Mouse (Mus musculus) kidney, embryonic 15.5 days (tissue): ENCODE measurements around the gene Rasl10b. TPM values are rescaled to one million over a fixed set of nuclear protein-coding genes. Genes with fewer than 3 reads are reported as not detected.
A peak's percentile ranks its signal among the peaks of the same experiment; 100 is the strongest.

Source experiments
- ATAC-seq: fragments of 200-750 bp; cut with Nextera tagmentation; replicated peaks from 2 replicates; pipeline ENCODE4 v1.8.0; 2017; ENCODE audit warnings: moderate TSS enrichment; ENCODE audit not compliant: low FRiP score
- H3K27ac ChIP-seq: fragments of 300-500 bp; sonication (generic); 2 replicates; pipeline ENCODE4 v1.5.1; 2015; ENCODE audit warnings: mild to moderate bottlenecking, inconsistent platforms
- H3K27me3 ChIP-seq: fragments of 300-500 bp; sonication (generic); 2 replicates; pipeline ENCODE4 v1.6.1; 2015; ENCODE audit warnings: inconsistent platforms
- H3K36me3 ChIP-seq: fragments of 300-500 bp; sonication (generic); 2 replicates; pipeline ENCODE4 v1.6.1; 2015; ENCODE audit warnings: inconsistent platforms
- H3K4me1 ChIP-seq: fragments of 300-500 bp; sonication (generic); 2 replicates; pipeline ENCODE4 v1.6.1; 2015; ENCODE audit warnings: inconsistent platforms
- H3K4me2 ChIP-seq: fragments of 300-500 bp; sonication (generic); 2 replicates; pipeline ENCODE4 v1.6.1; 2015; ENCODE audit warnings: moderate library complexity, mild to moderate bottlenecking, inconsistent platforms
- H3K4me3 ChIP-seq: fragments of 300-500 bp; sonication (generic); replicated peaks from 2 replicates; pipeline ENCODE4 v1.5.1; 2015; ENCODE audit warnings: mild to moderate bottlenecking, inconsistent platforms
- H3K9ac ChIP-seq: fragments of 300-500 bp; sonication (generic); 2 replicates; pipeline ENCODE4 v1.6.1; 2015; ENCODE audit warnings: mild to moderate bottlenecking, inconsistent platforms
- H3K9me3 ChIP-seq: fragments of 300-500 bp; sonication (generic); replicated peaks from 2 replicates; pipeline ENCODE4 v1.6.1; 2016; ENCODE audit warnings: inconsistent platforms
- WGBS: fragments of 180-500 bp; shearing (Covaris S2); methylation state at CpG from one replicate; pipeline ENCODE4 v1.1.7; 2015; ENCODE audit warnings: mixed read lengths; 5-methylcytosine and 5-hydroxymethylcytosine counted together
- polyA plus RNA-seq: library from polyadenylated mRNA; unstranded; fragments of >200 nt; fragmentation: Nextera tagmentation; extraction: Ambion mirVana; gene quantifications from 2 replicates; pipeline ENCODE4 v1.2.1, GENCODE M21; 2015

The Rasl10b gene
- polyA plus RNA-seq = 1.0 and 1.6 TPM in 2 replicates

DNA sequence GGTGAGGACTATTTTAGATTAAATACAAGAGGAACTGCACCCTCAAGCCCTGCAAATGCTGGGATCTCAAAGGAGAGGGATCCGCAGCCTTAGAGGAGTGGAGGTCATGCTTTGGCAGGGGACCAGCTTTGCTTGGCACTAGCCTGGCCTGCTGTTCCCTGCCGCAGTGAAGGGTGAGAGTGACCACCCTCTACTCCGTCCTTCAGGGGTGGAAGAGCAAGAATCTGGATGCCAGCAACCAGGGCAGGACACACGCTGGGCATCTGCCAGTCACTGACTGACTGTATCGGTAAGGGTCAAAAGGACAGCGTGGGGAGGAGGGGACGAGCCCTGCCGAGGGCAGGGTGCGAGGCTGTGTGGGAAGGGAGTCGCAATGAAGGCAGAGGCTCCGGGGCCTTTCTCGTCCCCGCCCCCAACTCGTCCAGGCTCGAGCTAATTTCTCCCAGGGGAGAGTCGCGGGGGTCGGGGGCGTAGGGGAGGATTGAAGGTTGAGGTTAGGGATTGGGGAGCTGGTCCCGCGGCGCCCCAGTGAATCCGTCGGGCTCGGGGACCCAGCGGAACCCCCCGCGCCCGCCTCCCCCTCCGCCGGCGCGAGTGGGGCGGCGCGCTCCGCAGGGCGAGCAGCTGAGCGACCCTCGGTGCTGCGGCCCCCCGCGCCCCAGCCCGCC, at the start of gene Rasl10b:
Gene Rasl10b (plus strand): TSS at position 51 of the 668 bp plus-strand sequence.
- Histone ChIP-seq H3K4me1 (peaks cover 11% of the 10 kb centered on the region), H3K9ac (peak within 1 kb of the TSS; percentile 71), H3K27me3 (peaks cover 17% of the 10 kb centered on the region), H3K4me3 (peak within 1 kb of the TSS; percentile 76), H3K27ac (no peak within 1 kb of the TSS), H3K4me2 (peak within 1 kb of the TSS; percentile 97), H3K9me3 (no peaks in the 10 kb centered on the region), H3K36me3 (no peaks in the 10 kb centered on the region)
- no peak for ATAC-seq
- 2% methylated on average over 32 of the region's 44 CpGs for WGBS

DNA sequence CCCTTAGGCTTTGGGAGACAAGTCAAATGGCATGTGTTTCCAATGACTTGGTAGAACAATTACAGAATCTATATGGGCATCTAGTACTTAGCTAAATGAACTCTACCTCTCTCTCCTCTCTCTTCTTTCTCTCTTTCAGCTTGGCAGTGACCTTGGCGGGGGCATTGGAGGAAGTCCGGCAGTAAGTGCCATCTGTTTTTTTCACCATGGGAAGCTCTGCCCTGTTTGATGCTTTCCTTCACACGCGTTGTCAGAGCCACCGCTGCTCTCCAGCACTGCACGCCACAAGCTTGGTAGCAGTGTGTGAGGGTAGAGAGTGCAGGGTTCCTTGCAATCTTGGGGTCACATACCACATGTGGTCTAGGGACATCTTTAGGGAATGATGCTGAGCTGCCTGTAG, 44.3 kb upstream of the Rasl10b start:
- 62% methylated on average over 6 of the region's 6 CpGs for WGBS

DNA sequence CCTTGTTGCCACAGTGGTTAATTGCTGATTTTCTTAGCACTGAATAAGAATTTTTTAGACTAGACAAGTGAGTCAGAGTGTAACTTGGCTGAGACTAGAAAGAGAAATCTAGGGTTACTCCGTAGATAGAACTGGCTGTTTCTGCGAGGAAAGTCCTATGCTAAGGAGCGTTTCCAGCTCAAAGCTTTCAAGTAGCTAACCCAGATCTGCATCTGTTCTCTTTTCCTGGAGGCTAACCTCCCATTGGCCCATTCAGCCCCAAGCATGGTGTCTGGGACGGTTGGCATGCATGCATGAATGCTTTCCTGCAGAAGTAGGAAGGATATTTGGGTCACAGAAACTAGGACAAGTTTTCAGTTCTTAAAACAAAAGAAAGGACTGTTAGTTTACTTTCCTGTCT, 37.7 kb upstream of the Rasl10b start:
- Histone ChIP-seq H3K4me1 (no peaks in the 10 kb centered on the region), H3K27me3 (no peaks in the 10 kb centered on the region), H3K9ac (no peak overlapping the region), H3K4me2 (no peak overlapping the region), H3K36me3 (peaks cover 87% of the 10 kb centered on the region), H3K27ac (no peak overlapping the region), H3K4me3 (no peak overlapping the region), H3K9me3 (no peaks in the 10 kb centered on the region)
- 87% methylated on average over 4 of the region's 4 CpGs for WGBS
- no peak for ATAC-seq

More for the DNA sequence above, 44.3 kb upstream of the Rasl10b start:
- ATAC-seq = no peak
- Histone ChIP-seq H3K4me2 (no peak overlapping the region), H3K9ac (no peak overlapping the region), H3K27me3 (no peaks in the 10 kb centered on the region), H3K27ac (no peak overlapping the region), H3K36me3 (peaks cover 60% of the 10 kb centered on the region), H3K4me3 (no peak overlapping the region), H3K4me1 (no peaks in the 10 kb centered on the region), H3K9me3 (no peaks in the 10 kb centered on the region)

DNA sequence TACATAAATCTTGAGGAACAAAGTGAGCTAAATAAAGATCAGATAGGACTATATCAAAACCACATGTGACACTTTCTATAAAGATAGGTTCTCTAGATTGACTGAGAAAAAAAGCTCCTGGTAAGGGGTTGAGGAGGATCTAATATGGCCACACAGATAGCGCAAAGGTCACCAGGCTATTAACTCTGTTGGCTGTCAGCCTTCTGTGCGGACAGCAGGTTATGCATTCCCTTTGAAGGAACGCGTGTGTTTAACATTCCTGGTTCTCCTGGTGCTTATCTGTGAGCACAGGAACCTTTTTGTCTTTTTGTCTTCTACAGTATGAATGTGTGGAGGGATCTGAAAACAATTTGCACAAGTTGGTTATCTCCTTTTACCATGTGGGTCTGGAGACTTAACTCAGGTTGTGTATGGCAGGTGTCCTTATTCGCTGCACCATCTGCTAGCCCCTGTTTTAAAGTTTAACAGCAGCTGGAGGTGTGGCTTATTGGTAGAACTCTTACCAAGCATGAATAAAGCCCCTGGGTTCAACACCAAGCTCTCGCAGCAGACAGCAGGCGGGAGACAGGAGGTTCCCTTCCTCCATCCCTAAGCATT, 29.1 kb upstream of the Rasl10b start:
- H3K27ac ChIP-seq = no peak overlapping the region
- no peak overlapping the region for H3K4me3 ChIP-seq
- no peaks in the 10 kb centered on the region for H3K27me3 ChIP-seq
- H3K9me3 ChIP-seq = no peaks in the 10 kb centered on the region
- no peaks in the 10 kb centered on the region for H3K4me1 ChIP-seq
- H3K4me2 ChIP-seq = no peak overlapping the region
- peaks cover 49% of the 10 kb centered on the region for H3K36me3 ChIP-seq
- no peak overlapping the region for H3K9ac ChIP-seq
- no peak for ATAC-seq
- 83% methylated on average over 7 of the region's 7 CpGs for WGBS

DNA sequence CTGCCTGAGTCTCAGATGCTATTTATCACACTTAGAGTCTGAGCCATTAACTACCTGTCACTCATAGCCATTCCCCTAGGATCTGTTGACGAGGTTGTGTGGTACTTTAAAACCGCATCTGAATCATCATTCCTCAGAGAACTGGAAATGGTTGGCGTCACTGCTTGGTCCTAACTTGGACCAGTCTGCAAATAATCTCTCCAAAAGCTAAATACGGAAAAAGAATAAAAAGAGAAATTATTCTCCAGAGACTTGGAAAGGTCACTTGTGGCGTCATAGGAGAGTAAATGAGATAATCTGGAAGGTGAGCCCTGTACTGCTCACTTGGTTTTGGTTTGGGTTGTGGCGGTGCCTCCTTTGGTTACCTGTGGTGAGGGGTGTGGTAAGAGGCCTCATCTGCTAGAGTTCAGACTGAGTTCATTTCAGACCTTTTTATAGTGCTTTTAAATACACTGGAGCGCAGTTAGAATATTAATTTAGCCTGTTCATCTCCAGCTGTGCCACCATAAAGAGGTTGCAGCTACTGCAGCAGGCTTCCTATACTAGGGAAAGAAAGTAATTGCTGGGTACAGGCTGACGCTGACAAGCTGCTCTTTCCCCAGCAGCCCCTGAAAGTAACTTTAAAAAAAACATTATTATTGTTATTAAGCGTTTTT, 25.9 kb upstream of the Rasl10b start:
- no peaks in the 10 kb centered on the region for H3K4me1 ChIP-seq
- H3K27ac ChIP-seq = no peak overlapping the region
- H3K9ac ChIP-seq = no peak overlapping the region
- H3K27me3 ChIP-seq = no peaks in the 10 kb centered on the region
- no peaks in the 10 kb centered on the region for H3K9me3 ChIP-seq
- 74% methylated on average over 9 of the region's 9 CpGs for WGBS
- H3K4me3 ChIP-seq = no peak overlapping the region
- no peak for ATAC-seq
- no peak overlapping the region for H3K4me2 ChIP-seq
- peaks cover 35% of the 10 kb centered on the region for H3K36me3 ChIP-seq

DNA sequence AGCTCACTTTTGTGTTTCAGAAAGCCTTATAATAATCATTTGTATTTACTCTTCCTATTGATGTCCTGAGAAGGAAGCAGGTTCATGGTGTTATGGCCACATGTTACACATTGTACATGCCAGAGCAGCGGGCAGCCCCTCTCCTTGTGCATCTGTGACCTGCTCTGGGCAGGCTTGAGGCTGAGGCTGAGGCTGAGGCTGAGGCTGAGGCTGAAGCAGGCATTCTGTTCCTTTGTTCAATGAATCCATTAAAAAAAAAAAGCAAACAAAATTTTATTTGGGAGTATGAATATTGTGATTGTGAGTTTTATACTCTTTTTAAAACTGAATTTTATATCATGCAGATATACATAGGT, 25.4 kb upstream of the Rasl10b start:
- H3K27me3 ChIP-seq = no peaks in the 10 kb centered on the region
- no peak overlapping the region for H3K4me3 ChIP-seq
- H3K36me3 ChIP-seq = peaks cover 30% of the 10 kb centered on the region
- WGBS = 95% methylated on average over 1 of the region's 1 CpGs
- H3K4me2 ChIP-seq = no peak overlapping the region
- H3K9me3 ChIP-seq = no peaks in the 10 kb centered on the region
- no peak overlapping the region for H3K9ac ChIP-seq
- H3K27ac ChIP-seq = no peak overlapping the region
- no peak for ATAC-seq
- no peaks in the 10 kb centered on the region for H3K4me1 ChIP-seq

DNA sequence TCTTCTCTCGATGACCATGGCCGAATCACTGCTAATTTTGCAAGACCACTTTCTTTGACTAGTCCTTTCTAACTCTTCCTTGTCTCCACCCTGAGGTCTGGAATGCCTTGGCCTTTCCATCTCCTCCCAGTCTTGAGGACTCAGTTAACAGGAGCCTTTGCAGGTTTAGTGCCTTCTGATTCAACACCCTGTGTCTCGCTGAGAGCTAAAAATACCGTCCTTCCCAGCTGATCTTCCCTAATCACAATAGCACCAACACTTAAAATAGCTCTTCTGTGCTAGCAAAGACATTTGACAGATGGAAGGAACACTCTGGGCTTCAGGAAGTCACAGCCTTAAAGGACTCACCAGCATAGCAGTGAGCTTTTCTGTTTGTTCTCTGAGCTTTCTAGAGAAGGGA, 15.9 kb upstream of the Rasl10b start:
- Histone ChIP-seq H3K9ac (no peak overlapping the region), H3K4me3 (no peak overlapping the region), H3K4me1 (no peaks in the 10 kb centered on the region), H3K27me3 (no peaks in the 10 kb centered on the region), H3K36me3 (peaks cover 75% of the 10 kb centered on the region), H3K9me3 (no peaks in the 10 kb centered on the region), H3K27ac (no peak overlapping the region), H3K4me2 (no peak overlapping the region)
- 84% methylated on average over 4 of the region's 4 CpGs for WGBS
- ATAC-seq = no peak

DNA sequence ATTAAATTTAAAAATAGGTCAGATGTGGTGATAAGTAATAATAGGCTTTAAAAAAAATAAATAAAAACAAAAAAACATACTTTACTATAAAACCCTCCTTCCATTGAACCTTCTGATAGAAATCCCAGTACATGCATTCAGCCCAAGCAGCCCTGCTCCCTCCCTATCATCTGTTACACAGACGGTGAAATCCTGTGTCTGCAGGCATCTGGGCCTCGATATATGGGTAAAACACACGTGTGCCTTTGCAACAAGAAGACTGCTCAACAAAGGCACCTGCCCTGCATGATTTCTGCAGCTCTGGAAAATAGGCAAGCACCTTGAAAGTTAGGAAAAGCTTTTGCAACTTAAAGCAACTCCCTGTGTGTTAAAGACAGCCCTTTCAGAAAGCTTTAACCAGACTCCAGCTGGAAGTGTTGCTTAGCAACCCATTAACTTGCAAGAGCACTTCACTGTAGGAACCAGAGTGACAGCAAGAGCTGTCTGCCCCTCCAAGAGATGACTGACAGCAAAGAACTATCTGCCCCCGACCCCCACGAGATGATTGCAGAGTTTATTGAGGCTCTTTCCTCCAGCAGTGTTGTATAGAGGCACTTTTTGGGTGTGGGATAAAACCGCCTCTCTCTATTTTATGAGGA, 14.0 kb upstream of the Rasl10b start:
- ATAC-seq = no peak
- WGBS = 60% methylated on average over 6 of the region's 6 CpGs
- Histone ChIP-seq H3K9me3 (no peaks in the 10 kb centered on the region), H3K36me3 (peaks cover 83% of the 10 kb centered on the region), H3K4me2 (no peak overlapping the region), H3K27me3 (no peaks in the 10 kb centered on the region), H3K27ac (no peak overlapping the region), H3K9ac (no peak overlapping the region), H3K4me1 (no peaks in the 10 kb centered on the region), H3K4me3 (no peak overlapping the region)

DNA sequence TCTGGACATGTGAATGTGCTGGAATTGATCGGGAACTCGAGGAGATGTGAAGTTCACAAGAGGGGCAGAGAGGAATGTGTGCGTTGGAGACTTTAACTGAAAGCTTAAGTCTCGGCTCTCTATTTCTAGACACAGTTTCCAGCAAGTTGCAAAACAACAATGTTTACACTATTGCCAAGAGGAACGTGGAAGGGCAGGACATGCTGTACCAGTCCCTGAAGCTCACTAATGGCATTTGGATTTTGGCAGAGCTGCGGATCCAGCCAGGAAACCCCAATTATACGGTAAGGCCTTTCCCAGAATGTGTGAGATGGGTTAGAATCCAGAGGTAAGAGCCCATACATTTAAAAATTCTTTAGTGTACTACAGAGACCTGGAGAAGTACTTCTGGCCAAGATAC, 11.3 kb upstream of the Rasl10b start:
- Histone ChIP-seq H3K9ac (no peak overlapping the region), H3K36me3 (peaks cover 72% of the 10 kb centered on the region), H3K27ac (no peak overlapping the region), H3K4me1 (no peaks in the 10 kb centered on the region), H3K9me3 (no peaks in the 10 kb centered on the region), H3K27me3 (no peaks in the 10 kb centered on the region), H3K4me3 (no peak overlapping the region), H3K4me2 (no peak overlapping the region)
- 92% methylated on average over 7 of the region's 7 CpGs for WGBS
- ATAC-seq = no peak

DNA sequence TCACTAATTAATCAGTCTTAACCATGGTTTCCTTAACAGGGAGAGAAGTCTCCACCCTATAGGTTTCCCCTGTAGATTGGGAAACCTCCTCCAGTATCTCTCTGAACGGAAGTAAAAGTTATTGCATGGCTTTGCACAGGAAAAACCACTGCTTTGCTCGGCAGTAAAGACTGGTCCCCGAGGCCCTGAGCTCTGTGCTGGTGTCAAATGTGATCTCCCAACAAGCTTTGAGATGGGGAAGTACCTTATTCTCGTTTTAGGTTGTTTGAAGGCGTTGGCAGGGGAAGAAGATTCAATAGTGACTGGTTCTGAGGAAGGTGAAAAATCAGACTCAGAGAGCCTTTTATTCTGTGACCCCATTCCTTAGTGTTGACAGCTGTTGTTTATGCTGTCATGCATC, 10.2 kb upstream of the Rasl10b start:
- no peak overlapping the region for H3K4me2 ChIP-seq
- peaks cover 74% of the 10 kb centered on the region for H3K36me3 ChIP-seq
- no peaks in the 10 kb centered on the region for H3K27me3 ChIP-seq
- no peak overlapping the region for H3K9ac ChIP-seq
- H3K4me3 ChIP-seq = no peak overlapping the region
- 79% methylated on average over 5 of the region's 5 CpGs for WGBS
- H3K4me1 ChIP-seq = no peaks in the 10 kb centered on the region
- H3K9me3 ChIP-seq = no peaks in the 10 kb centered on the region
- no peak for ATAC-seq
- H3K27ac ChIP-seq = no peak overlapping the region

DNA sequence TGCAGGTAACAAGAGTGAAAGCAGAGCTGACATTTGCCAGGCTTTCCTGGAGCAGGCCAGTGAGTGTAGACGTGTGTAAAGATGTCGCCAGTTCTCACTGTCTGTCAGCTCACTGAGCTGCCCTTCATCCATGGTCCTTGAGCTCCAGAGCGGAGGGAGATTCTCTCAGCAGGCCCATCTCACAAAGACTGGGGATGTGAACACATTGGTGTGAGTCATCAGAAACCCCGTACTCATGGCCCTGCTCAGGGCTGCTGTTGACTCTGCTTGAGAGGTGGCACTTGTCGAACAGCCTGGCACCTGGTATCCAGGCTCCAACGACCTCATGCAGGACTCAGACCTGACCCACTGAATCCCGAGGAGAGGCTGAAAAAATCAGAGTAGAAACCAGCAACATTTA, 5.2 kb upstream of the Rasl10b start:
- no peak for ATAC-seq
- no peak overlapping the region for H3K9ac ChIP-seq
- no peaks in the 10 kb centered on the region for H3K9me3 ChIP-seq
- H3K4me1 ChIP-seq = no peaks in the 10 kb centered on the region
- H3K4me2 ChIP-seq = no peak overlapping the region
- H3K4me3 ChIP-seq = no peak overlapping the region
- H3K36me3 ChIP-seq = peaks cover 42% of the 10 kb centered on the region
- WGBS = 86% methylated on average over 7 of the region's 7 CpGs
- no peak overlapping the region for H3K27ac ChIP-seq
- no peaks in the 10 kb centered on the region for H3K27me3 ChIP-seq

DNA sequence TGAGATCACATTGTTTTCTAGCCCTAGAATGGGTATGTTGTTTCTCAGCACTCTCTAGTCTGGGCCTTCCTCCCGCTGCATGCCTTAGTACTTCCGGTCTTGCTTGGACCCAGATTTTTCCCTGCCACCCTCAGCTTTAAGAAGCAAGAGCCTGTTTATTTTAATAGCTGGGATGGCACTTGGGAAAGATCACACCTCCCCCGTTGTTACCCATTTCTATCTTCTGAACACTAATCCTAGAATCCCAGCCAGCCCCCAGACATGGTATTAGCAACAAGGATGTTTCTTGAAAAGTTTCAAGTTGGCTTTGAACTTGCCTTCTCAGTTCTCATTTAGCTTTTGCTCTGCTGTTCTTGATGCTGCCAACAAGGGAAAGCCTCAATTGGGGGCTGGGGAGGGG, 2.5 kb upstream of the Rasl10b start:
- no peaks in the 10 kb centered on the region for H3K9me3 ChIP-seq
- H3K4me3 ChIP-seq = no peak overlapping the region
- no peak overlapping the region for H3K9ac ChIP-seq
- peaks cover 10% of the 10 kb centered on the region for H3K27me3 ChIP-seq
- H3K4me2 ChIP-seq = no peak overlapping the region
- peaks cover 21% of the 10 kb centered on the region for H3K36me3 ChIP-seq
- no peak overlapping the region for H3K27ac ChIP-seq
- ATAC-seq = no peak
- WGBS = 62% methylated on average over 3 of the region's 3 CpGs
- H3K4me1 ChIP-seq = peaks cover 11% of the 10 kb centered on the region
